Mouse (Mus musculus): ENCODE results near the gene Fnip1.

DNA sequence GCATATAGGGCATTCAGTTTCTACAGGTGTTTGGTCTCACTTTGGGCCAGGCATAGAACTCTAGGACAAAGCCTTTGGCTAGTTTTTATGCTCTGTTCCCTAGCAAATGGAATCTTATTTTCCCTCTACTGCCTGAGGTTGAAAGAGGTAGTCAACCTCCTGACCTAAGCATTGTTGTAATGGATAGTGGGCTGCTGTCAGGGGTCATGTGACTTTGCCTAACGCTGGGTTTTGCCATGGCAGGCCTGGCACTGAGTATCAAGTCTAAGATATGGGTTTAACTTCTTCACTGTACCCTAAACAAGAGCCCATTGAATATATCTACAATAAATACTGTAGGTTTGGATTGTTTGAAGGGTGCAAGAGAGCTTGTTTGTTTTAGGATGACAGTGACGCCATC, 101.0 kb downstream of the Fnip1 start:
- TF ChIP-seq POLR2A (IDR thresholded peaks at IDR 0.05; ENCODE audit: extremely low read depth, insufficient read depth, low read length): no peak
- no peak for TF ChIP-seq CTCF (IDR thresholded peaks at IDR 0.05; ENCODE audit: extremely low read depth, insufficient read depth, low read length)
